Mouse (Mus musculus) MEL (cell line): ENCODE measurements at regions not wholly inside any gene's neighbourhood (a gene's known extent, or its start where the extent isn't known, plus 50 kb on each side); places are given as distances from the start of the nearest gene placed in this dataset.
A peak's percentile ranks its signal among the peaks of the same experiment; 100 is the strongest.

Experiments used
- DNase-seq: peaks from one replicate; pipeline ENCODE4 v3.0.0; 2011; ENCODE audit warnings: low read depth, low spot score
- H3K27ac ChIP-seq: 2 replicates; pipeline ENCODE4 v1.5.1; 2012; ENCODE audit warnings: low read depth, mild to moderate bottlenecking, control low read depth, low read length, moderate library complexity; ENCODE audit not compliant: control insufficient read depth
- H3K27me3 ChIP-seq, 2 experiments: fragments of 150-350 bp in 1 of 2; sonication (generic) in 1 of 2; 2 replicates each; pipeline ENCODE4 v1.6.1; 2012; ENCODE audit warnings: low read length in 2 of 2, mild to moderate bottlenecking in 2 of 2, improper control_type of control experiment in 1 of 2, moderate library complexity in 1 of 2; ENCODE audit not compliant: insufficient read depth in 2 of 2, control insufficient read depth in 1 of 2
- H3K36me3 ChIP-seq, 2 experiments: 2 replicates each; pipeline ENCODE4 v1.6.1; 2012 to 2014; ENCODE audit warnings: low read length in 2 of 2, improper control_type of control experiment in 1 of 2, inconsistent platforms in 1 of 2, mild to moderate bottlenecking in 1 of 2; ENCODE audit not compliant: insufficient read depth in 2 of 2, control insufficient read depth in 1 of 2
- H3K4me1 ChIP-seq, 2 experiments: fragments of 150-350 bp in 1 of 2; sonication (generic) in 1 of 2; 2 replicates each; pipeline ENCODE4 v1.6.1; 2012; ENCODE audit warnings: low read length in 2 of 2, improper control_type of control experiment in 1 of 2, mild to moderate bottlenecking in 1 of 2; ENCODE audit not compliant: insufficient read depth in 2 of 2, control insufficient read depth in 1 of 2
- H3K4me3 ChIP-seq, 2 experiments: fragments of 150-350 bp in 1 of 2; sonication (generic) in 1 of 2; 2 replicates each; pipeline ENCODE4 v1.5.1; 2012; ENCODE audit warnings: low read depth in 2 of 2, low read length in 2 of 2, mild to moderate bottlenecking in 2 of 2, moderate library complexity in 2 of 2, control low read depth in 1 of 2, improper control_type of control experiment in 1 of 2; ENCODE audit not compliant: control insufficient read depth in 1 of 2, insufficient read depth in 1 of 2
- H3K79me2 ChIP-seq: 2 replicates; pipeline ENCODE4 v1.6.1; 2012; ENCODE audit warnings: mild to moderate bottlenecking, low read length, moderate library complexity; ENCODE audit not compliant: control insufficient read depth, poor library complexity, insufficient read depth
- H3K9ac ChIP-seq: 2 replicates; pipeline ENCODE4 v1.6.1; 2012; ENCODE audit warnings: low read depth, mild to moderate bottlenecking, control low read depth, low read length, moderate library complexity; ENCODE audit not compliant: control insufficient read depth, poor library complexity, severe bottlenecking
- H3K9me3 ChIP-seq: fragments of 150-350 bp; sonication (generic); replicated peaks from 2 replicates; pipeline ENCODE4 v1.6.1; 2012; ENCODE audit warnings: mild to moderate bottlenecking, low read length, improper control_type of control experiment, moderate library complexity; ENCODE audit not compliant: insufficient read depth
- BHLHE40 ChIP-seq: IDR thresholded peaks from 2 replicates; pipeline ENCODE4 v1.6.1; 2012; ENCODE audit warnings: low read depth, mild to moderate bottlenecking, inconsistent platforms, low read length, improper control_type of control experiment, borderline replicate concordance
- E2F4 ChIP-seq: IDR thresholded peaks from 2 replicates; pipeline ENCODE4 v1.6.1; 2011; ENCODE audit warnings: low read depth, low read length, improper control_type of control experiment, borderline replicate concordance
- EP300 ChIP-seq, 2 experiments: IDR thresholded peaks; 2 replicates each; pipeline ENCODE4 v1.6.1; 2011; ENCODE audit warnings: improper control_type of control experiment in 2 of 2, low read length in 2 of 2, low read depth in 1 of 2, mild to moderate bottlenecking in 1 of 2
- GABPA ChIP-seq: IDR thresholded peaks from 2 replicates; pipeline ENCODE4 v1.6.1; 2012; ENCODE audit warnings: low read depth, mild to moderate bottlenecking, inconsistent platforms, low read length, improper control_type of control experiment, moderate library complexity
- GATA1 ChIP-seq: IDR thresholded peaks from 2 replicates; pipeline ENCODE4 v1.6.1; 2011; ENCODE audit warnings: low read depth, low read length, improper control_type of control experiment
- HCFC1 ChIP-seq: IDR thresholded peaks from 2 replicates; pipeline ENCODE4 v1.6.1; 2012; ENCODE audit warnings: low read depth, mild to moderate bottlenecking, inconsistent platforms, low read length, improper control_type of control experiment, moderate library complexity
- KAT2A ChIP-seq: conservative IDR thresholded peaks from 2 replicates; pipeline ENCODE4 v1.6.1; 2012; ENCODE audit warnings: low read depth, low read length, improper control_type of control experiment, inconsistent platforms
- MAFK ChIP-seq: IDR thresholded peaks from 2 replicates; pipeline ENCODE4 v1.6.1; 2011; ENCODE audit warnings: low read depth, mild to moderate bottlenecking, low read length, improper control_type of control experiment, borderline replicate concordance
- MAX ChIP-seq: IDR thresholded peaks from 2 replicates; pipeline ENCODE4 v1.6.1; 2011; ENCODE audit warnings: low read length, improper control_type of control experiment
- MAZ ChIP-seq: IDR thresholded peaks from 2 replicates; pipeline ENCODE4 v1.6.1; 2012; ENCODE audit warnings: low read depth, mild to moderate bottlenecking, inconsistent platforms, low read length, improper control_type of control experiment
- MYB ChIP-seq: IDR thresholded peaks from 2 replicates; pipeline ENCODE4 v1.6.1; 2011; ENCODE audit warnings: mild to moderate bottlenecking, low read depth, low read length, improper control_type of control experiment
- NELFE ChIP-seq: IDR thresholded peaks from 2 replicates; pipeline ENCODE4 v1.6.1; 2011; ENCODE audit warnings: low read depth, low read length, improper control_type of control experiment
- NRF1 ChIP-seq: IDR thresholded peaks from 2 replicates; pipeline ENCODE4 v1.6.1; 2014; ENCODE audit warnings: low read depth, mild to moderate bottlenecking, inconsistent platforms, low read length, improper control_type of control experiment, moderate library complexity; ENCODE audit not compliant: poor library complexity, insufficient read depth, severe bottlenecking
- POLR2A ChIP-seq, 2 experiments: IDR thresholded peaks; 2 replicates each; pipeline ENCODE4 v1.6.1; 2011 to 2012; ENCODE audit warnings: low read length in 2 of 2, mild to moderate bottlenecking in 2 of 2, control low read depth in 1 of 2, improper control_type of control experiment in 1 of 2, low read depth in 1 of 2, moderate library complexity in 1 of 2; ENCODE audit not compliant: control insufficient read depth in 1 of 2, insufficient read depth in 1 of 2, poor library complexity in 1 of 2
- POLR2AphosphoS2 ChIP-seq: IDR thresholded peaks from 2 replicates; pipeline ENCODE4 v1.6.1; 2011; ENCODE audit warnings: low read length, improper control_type of control experiment
- POLR2AphosphoS5 ChIP-seq: IDR thresholded peaks from 2 replicates; pipeline ENCODE4 v1.6.1; 2012; ENCODE audit warnings: low read depth, borderline replicate concordance, mild to moderate bottlenecking, inconsistent platforms, low read length, moderate library complexity, mixed read lengths
- RAD21 ChIP-seq: IDR thresholded peaks from 2 replicates; pipeline ENCODE4 v1.6.1; 2011; ENCODE audit warnings: mild to moderate bottlenecking, low read depth, low read length, improper control_type of control experiment
- SIN3A ChIP-seq: IDR thresholded peaks from 2 replicates; pipeline ENCODE4 v1.6.1; 2012; ENCODE audit warnings: low read length, improper control_type of control experiment, inconsistent platforms
- SMC3 ChIP-seq: IDR thresholded peaks from 2 replicates; pipeline ENCODE4 v1.6.1; 2011; ENCODE audit warnings: low read depth, low read length, improper control_type of control experiment
- TAL1 ChIP-seq: IDR thresholded peaks from 2 replicates; pipeline ENCODE4 v1.6.1; 2012; ENCODE audit warnings: mild to moderate bottlenecking, inconsistent platforms, low read length, moderate library complexity, mixed read lengths
- TBP ChIP-seq: IDR thresholded peaks from 2 replicates; pipeline ENCODE4 v1.8.0; 2011; ENCODE audit warnings: low read depth, low read length, improper control_type of control experiment
- TCF12 ChIP-seq: IDR thresholded peaks from 2 replicates; pipeline ENCODE4 v1.6.1; 2014; ENCODE audit warnings: low read depth, mild to moderate bottlenecking, inconsistent platforms, low read length, improper control_type of control experiment, moderate library complexity
- UBTF ChIP-seq: IDR thresholded peaks from 2 replicates; pipeline ENCODE4 v1.6.1; 2012; ENCODE audit warnings: low read depth, mild to moderate bottlenecking, inconsistent platforms, low read length, improper control_type of control experiment, moderate library complexity, borderline replicate concordance; ENCODE audit not compliant: insufficient read depth
- USF2 ChIP-seq, 2 experiments: IDR thresholded peaks; 2 replicates each; pipeline ENCODE4 v1.6.1; 2011 to 2012; ENCODE audit warnings: improper control_type of control experiment in 2 of 2, low read length in 2 of 2, borderline replicate concordance in 1 of 2, inconsistent platforms in 1 of 2, low read depth in 1 of 2, mild to moderate bottlenecking in 1 of 2; ENCODE audit not compliant: insufficient read depth in 1 of 2
- ZKSCAN1 ChIP-seq: IDR thresholded peaks from 2 replicates; pipeline ENCODE4 v1.6.1; 2012; ENCODE audit warnings: low read depth, mild to moderate bottlenecking, inconsistent platforms, low read length, improper control_type of control experiment, moderate library complexity
- ZNF384 ChIP-seq: IDR thresholded peaks from 2 replicates; pipeline ENCODE4 v1.6.1; 2012; ENCODE audit warnings: low read depth, mild to moderate bottlenecking, inconsistent platforms, low read length, improper control_type of control experiment

GRCm38 (mm10) chrX:133119026-133119425, 569.8 kb downstream of the Pcdh19 start:
- no peak overlapping the region for H3K9ac ChIP-seq
- no peak for DNase-seq
- no peaks in the 10 kb centered on the region for H3K27me3 ChIP-seq
- no peaks in the 10 kb centered on the region for H3K79me2 ChIP-seq
- H3K4me3 ChIP-seq: no peak overlapping the region
- H3K36me3 ChIP-seq: no peaks in the 10 kb centered on the region; a peak in 1 of 4 replicates
- no peaks in the 10 kb centered on the region for H3K4me1 ChIP-seq
- TF ChIP-seq GABPA (no peak), POLR2AphosphoS5 (no peak), USF2 (IDR thresholded peaks at IDR 0.05; ENCODE audit: borderline replicate concordance in 1 of 2, insufficient read depth in 1 of 2, low read depth in 1 of 2, low read length in 2 of 2) (no peak), EP300 (IDR thresholded peaks at IDR 0.05; ENCODE audit: low read depth in 1 of 2, low read length in 2 of 2) (no peak), TCF12 (no peak), POLR2A (IDR thresholded peaks at IDR 0.05; ENCODE audit: control insufficient read depth in 1 of 2, insufficient read depth in 1 of 2, low read depth in 1 of 2, low read length in 2 of 2, poor library complexity in 1 of 2) (no peak), MAZ (no peak), BHLHE40 (no peak)
- H3K9me3 ChIP-seq: no peaks in the 10 kb centered on the region
- no peak overlapping the region for H3K27ac ChIP-seq

- Histone ChIP-seq H3K27me3 (no peaks in the 10 kb centered on the region), H3K9me3 (no peaks in the 10 kb centered on the region), H3K79me2 (no peaks in the 10 kb centered on the region), H3K36me3 (peaks cover 0 to 6% of the 10 kb centered on the region in 2 experiments; a peak in 2 of 4 replicates), H3K4me3 (no peak overlapping the region), H3K9ac (no peak overlapping the region), H3K27ac (no peak overlapping the region), H3K4me1 (no peaks in the 10 kb centered on the region; a peak in 2 of 4 replicates)
- no peak for DNase-seq
- TF ChIP-seq BHLHE40 (no peak), MAFK (peak; percentile 83)
These were observed 578.6 kb downstream of the Pcdh19 start for GRCm38 (mm10) chrX:133110173-133110572.

DNA sequence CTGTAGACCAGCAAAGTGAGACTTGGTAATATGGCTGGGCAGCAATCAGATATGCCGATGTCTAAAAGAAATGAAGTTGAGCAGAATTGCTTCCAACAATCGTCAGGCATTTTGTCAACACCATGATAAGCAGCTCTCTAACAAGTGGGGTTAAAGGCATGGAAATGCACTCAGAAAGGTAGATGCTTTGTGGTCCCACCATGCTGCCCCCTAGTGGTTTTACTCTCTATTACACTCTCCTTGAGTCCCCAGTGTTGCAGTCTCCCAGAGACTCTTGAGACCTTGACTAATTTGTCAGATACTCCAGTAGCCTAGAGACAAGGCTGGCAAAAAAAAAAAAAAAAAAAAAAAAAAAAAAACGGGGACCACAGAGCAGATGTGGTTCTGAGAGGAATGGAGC, 595.8 kb downstream of the Pcdh19 start:
- Histone ChIP-seq H3K79me2 (no peaks in the 10 kb centered on the region), H3K9ac (no peak overlapping the region), H3K36me3 (no peaks in the 10 kb centered on the region), H3K4me1 (no peaks in the 10 kb centered on the region), H3K27me3 (no peaks in the 10 kb centered on the region), H3K4me3 (no peak overlapping the region), H3K27ac (no peak overlapping the region), H3K9me3 (no peaks in the 10 kb centered on the region)
- DNase-seq: peak; percentile 73
- TF ChIP-seq NELFE (no peak), MAFK (no peak), TAL1 (no peak), ZNF384 (peak; percentile 30; the same call in 1 of the 2 replicates), UBTF (no peak), POLR2A (IDR thresholded peaks at IDR 0.05; ENCODE audit: control insufficient read depth in 1 of 2, insufficient read depth in 1 of 2, low read depth in 1 of 2, low read length in 2 of 2, poor library complexity in 1 of 2) (no peak), POLR2AphosphoS2 (no peak), GATA1 (no peak), E2F4 (no peak), SMC3 (peak; percentile 82), TCF12 (no peak), POLR2AphosphoS5 (no peak), KAT2A (no peak), SIN3A (no peak), MAX (no peak), MYB (no peak), HCFC1 (no peak), RAD21 (peak; percentile 67), NRF1 (no peak), TBP (no peak), ZKSCAN1 (no peak)
